Mouse (Mus musculus): ENCODE data around the gene Arhgef17. TPM values are rescaled to one million over a fixed set of nuclear protein-coding genes. Genes with fewer than 3 reads are reported as not detected.
A peak's percentile ranks its signal among the peaks of the same experiment; 100 is the strongest.

The Arhgef17 gene
- polyA plus RNA-seq, 1 experiment from 2014 or later, result 22.5 TPM

DNA sequence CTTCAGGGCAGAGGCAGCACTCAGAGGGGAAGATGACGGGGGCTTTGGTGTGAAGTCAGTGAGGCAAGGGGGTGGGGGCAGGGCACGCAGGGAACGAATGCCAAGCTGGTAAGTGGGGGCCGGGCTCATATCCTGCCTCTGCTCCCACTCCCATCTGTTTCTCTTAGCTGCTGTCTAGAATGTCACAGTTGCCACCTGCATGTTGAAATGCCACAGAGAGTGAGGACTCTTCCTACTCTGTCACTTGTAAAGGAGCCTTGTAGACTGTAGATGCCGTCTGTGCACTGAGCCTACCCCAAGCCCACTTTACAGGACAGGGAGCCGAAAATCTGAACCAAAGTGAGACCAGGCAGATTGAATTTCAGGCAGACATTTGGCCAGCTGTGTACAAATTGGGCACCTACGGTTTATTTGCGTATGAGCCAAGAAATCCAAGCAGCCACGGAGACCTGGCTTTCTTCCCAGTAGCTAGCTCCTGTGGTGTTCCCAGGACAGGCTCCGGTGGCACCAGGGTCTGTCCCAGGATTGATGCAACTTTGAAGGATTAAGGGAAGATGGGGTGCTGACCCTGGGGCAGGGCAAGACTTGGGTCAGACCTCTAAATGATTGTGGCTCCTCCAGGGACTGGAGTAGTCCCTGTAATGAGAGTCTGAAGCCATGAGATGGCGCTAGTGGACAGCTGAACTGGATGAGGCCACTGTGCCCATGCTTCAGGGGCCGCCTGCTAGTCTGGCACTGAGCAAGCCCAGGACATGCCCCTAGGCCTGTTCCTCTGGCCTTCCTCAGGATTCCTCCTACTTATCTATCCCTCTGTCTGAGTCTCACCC lies 11.1 kb upstream of the Arhgef17 start:
- peak; percentile 88 for DNase-seq
- WGBS, result 32% methylated on average over 12 of the region's 12 CpGs
- peak; percentile 89 for TF ChIP-seq CTCF (IDR thresholded peaks at IDR 0.05; ENCODE audit: low read depth)

DNA sequence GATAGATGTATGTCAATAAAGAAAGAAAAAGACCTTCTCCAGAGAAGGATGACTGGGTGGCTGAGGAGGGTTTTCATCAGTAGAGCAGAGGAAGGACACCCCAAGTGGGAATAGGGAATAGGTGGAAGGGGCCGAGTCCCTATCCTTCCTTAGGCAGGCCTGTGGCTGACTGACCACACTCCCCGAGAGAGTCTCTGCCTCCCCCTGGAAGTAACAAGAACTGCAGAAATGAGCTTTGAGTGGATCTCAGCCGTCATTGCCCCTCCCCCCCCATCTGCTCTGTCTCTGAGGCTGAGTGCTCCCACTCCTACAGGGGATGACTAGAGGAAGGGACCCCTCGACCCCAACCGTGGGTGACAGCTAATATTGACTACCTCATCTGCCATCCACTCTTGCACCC lies 9.3 kb upstream of the Arhgef17 start:
- ATAC-seq (ENCODE audit: insufficient read depth) (no peak), DNase-seq (no peak)
- Histone ChIP-seq H3K4me2 (no peak overlapping the region), H3K4me1 (ENCODE audit: insufficient read depth) (peaks cover 7% of the 10 kb centered on the region), H3K27ac (ENCODE audit: low read depth) (no peak overlapping the region), H3K9ac (no peak overlapping the region), H3K9me3 (ENCODE audit: low read depth, low read length) (no peaks in the 10 kb centered on the region), H3K36me3 (ENCODE audit: insufficient read depth) (no peaks in the 10 kb centered on the region), H3K4me3 (ENCODE audit: low read depth, low read length) (no peak overlapping the region), H3K27me3 (ENCODE audit: insufficient read depth, low read length) (no peaks in the 10 kb centered on the region)
- peak; percentile 27; the same call in 1 of the 2 replicates for TF ChIP-seq CTCF (IDR thresholded peaks at IDR 0.05; ENCODE audit: low read depth)
- WGBS, result 28% methylated on average over 5 of the region's 5 CpGs

More for the DNA sequence above, 11.1 kb upstream of the Arhgef17 start:
- Histone ChIP-seq H3K9ac (no peak overlapping the region), H3K36me3 (ENCODE audit: insufficient read depth) (no peaks in the 10 kb centered on the region), H3K9me3 (ENCODE audit: low read depth, low read length) (no peaks in the 10 kb centered on the region), H3K27me3 (ENCODE audit: insufficient read depth, low read length) (no peaks in the 10 kb centered on the region), H3K4me2 (no peak overlapping the region), H3K4me3 (ENCODE audit: low read depth, low read length) (no peak overlapping the region), H3K27ac (ENCODE audit: low read depth) (no peak overlapping the region), H3K4me1 (ENCODE audit: insufficient read depth) (peaks cover 7% of the 10 kb centered on the region)
- ATAC-seq (ENCODE audit: insufficient read depth), result peak; percentile 68

DNA sequence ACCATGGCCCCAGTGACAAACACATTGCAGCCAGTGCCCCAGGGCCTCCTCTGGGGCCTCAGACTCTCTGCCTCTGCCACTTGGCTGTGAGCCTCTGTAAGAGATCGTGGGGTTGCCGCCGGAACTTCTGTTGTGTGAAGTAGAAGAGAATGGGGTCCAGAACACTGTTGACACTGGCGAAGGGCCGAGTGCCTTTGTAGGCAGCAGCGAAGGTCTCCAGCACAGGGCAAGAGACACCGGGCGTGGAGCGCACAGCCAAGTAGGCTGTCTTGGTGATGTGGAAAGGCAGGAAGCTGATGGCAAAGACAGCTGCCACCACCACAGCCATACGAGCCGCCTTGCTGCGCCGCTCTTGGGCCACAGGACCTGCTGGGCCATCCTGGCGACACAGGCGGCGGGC lies 6.2 kb upstream of the Arhgef17 start:
- DNase-seq (no peak), ATAC-seq (ENCODE audit: insufficient read depth) (no peak)
- 76% methylated on average over 16 of the region's 16 CpGs for whole genome bisulfite sequencing

DNA sequence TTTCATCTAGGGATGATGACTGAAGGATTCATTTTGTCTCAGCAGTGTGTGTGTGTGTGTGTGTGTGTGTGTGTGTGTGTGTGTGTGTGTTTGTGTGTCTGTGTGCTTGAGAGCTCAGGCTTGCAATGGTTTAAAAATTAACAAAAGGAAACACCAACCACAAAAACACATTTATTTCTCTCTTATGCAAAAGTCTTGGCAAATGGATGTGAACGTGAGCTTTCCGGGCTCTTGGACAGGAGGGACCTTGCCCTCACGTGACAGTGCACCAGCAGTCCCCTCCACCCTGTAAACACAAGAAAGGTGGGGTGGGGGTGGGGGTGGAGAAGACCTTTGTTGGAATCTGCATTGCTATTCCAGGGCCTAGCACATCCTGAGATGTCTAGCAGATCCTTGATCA lies 5.6 kb upstream of the Arhgef17 start:
- Histone ChIP-seq H3K4me2 (no peak overlapping the region), H3K27me3 (ENCODE audit: insufficient read depth, low read length) (no peaks in the 10 kb centered on the region), H3K9me3 (ENCODE audit: low read depth, low read length) (no peaks in the 10 kb centered on the region), H3K27ac (ENCODE audit: low read depth) (no peak overlapping the region), H3K4me1 (ENCODE audit: insufficient read depth) (no peaks in the 10 kb centered on the region), H3K4me3 (ENCODE audit: low read depth, low read length) (no peak overlapping the region), H3K9ac (no peak overlapping the region), H3K36me3 (ENCODE audit: insufficient read depth) (no peaks in the 10 kb centered on the region)
- TF ChIP-seq CTCF (IDR thresholded peaks at IDR 0.05; ENCODE audit: low read depth), result no peak
- DNase-seq (no peak), ATAC-seq (ENCODE audit: insufficient read depth) (no peak)
- WGBS, result 61% methylated on average over 3 of the region's 3 CpGs

More for the DNA sequence above, 6.2 kb upstream of the Arhgef17 start:
- H3K27me3 ChIP-seq (ENCODE audit: insufficient read depth, low read length), result no peaks in the 10 kb centered on the region
- no peak overlapping the region for H3K9ac ChIP-seq
- H3K4me2 ChIP-seq, result no peak overlapping the region
- H3K27ac ChIP-seq (ENCODE audit: low read depth), result no peak overlapping the region
- peaks cover 4% of the 10 kb centered on the region for H3K4me1 ChIP-seq (ENCODE audit: insufficient read depth)
- no peaks in the 10 kb centered on the region for H3K36me3 ChIP-seq (ENCODE audit: insufficient read depth)
- no peak for TF ChIP-seq CTCF (IDR thresholded peaks at IDR 0.05; ENCODE audit: low read depth)
- H3K4me3 ChIP-seq (ENCODE audit: low read depth, low read length), result no peak overlapping the region
- H3K9me3 ChIP-seq (ENCODE audit: low read depth, low read length), result no peaks in the 10 kb centered on the region

DNA sequence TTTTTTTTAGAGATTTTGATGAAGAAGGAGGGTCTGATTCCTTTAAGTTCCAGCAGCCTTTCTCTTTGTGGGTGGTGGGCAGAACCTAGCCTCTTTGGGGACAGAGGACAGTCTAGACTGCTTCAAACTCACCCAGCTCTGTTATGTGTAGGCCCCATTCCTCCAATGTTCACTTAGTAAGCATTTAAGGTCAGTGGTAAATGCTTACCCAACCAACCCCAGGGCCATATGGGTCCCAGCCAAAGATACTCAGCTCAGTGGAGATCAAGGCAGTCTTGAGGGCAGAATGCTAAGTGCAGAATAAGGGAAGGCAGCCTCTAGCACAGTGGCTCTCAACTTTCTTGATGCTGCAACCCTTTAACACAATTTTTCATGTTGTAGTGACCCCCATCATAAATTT lies 1.6 kb upstream of the Arhgef17 start:
- H3K27ac ChIP-seq (ENCODE audit: low read depth), result no peak overlapping the region
- H3K36me3 ChIP-seq (ENCODE audit: insufficient read depth), result peaks cover 17% of the 10 kb centered on the region
- DNase-seq (no peak), ATAC-seq (ENCODE audit: insufficient read depth) (no peak)
- no peaks in the 10 kb centered on the region for H3K9me3 ChIP-seq (ENCODE audit: low read depth, low read length)
- H3K4me2 ChIP-seq, result peak overlapping the region; percentile 87
- H3K9ac ChIP-seq, result no peak overlapping the region
- H3K4me3 ChIP-seq (ENCODE audit: low read depth, low read length), result no peak overlapping the region
- no peak for TF ChIP-seq CTCF (IDR thresholded peaks at IDR 0.05; ENCODE audit: low read depth)
- H3K27me3 ChIP-seq (ENCODE audit: insufficient read depth, low read length), result no peaks in the 10 kb centered on the region
- H3K4me1 ChIP-seq (ENCODE audit: insufficient read depth), result peaks cover 16% of the 10 kb centered on the region

DNA sequence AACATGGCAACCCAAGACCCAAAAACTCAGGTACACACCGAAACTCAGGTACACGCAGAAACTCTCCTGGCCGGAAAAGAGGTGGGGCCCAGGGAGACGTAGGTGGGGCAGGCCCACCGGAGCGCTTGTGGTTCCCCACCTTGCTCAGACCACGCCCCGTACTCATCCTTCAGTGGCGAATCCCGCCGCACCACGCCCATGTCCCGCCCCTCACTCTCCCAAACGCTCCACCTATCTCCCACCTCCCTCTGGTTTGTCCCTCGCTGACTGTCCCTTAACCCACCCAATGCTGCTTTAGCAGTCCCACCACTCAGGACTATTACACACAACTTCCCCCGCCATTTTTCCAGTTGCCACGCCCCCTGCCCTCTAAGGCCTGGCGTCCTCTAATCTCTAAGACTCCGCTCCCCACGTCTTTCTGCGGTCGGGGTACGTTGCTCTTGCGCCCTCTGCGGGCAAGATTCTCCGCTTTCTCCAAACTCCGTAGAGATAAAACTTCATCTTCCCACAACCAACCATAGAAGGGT lies 637 bp upstream of the Arhgef17 start:
- TF ChIP-seq CTCF (IDR thresholded peaks at IDR 0.05; ENCODE audit: low read depth), result peak; percentile 88
- under 1% methylated on average over 27 of the region's 27 CpGs for WGBS
- no peaks in the 10 kb centered on the region for H3K9me3 ChIP-seq (ENCODE audit: low read depth, low read length)
- H3K4me1 ChIP-seq (ENCODE audit: insufficient read depth), result peaks cover 16% of the 10 kb centered on the region
- peak overlapping the region; percentile 100 for H3K27ac ChIP-seq (ENCODE audit: low read depth)
- DNase-seq (peak; percentile 98), ATAC-seq (ENCODE audit: insufficient read depth) (peak; percentile 87)
- H3K4me2 ChIP-seq, result peak overlapping the region; percentile 87
- peak overlapping the region; percentile 75 for H3K4me3 ChIP-seq (ENCODE audit: low read depth, low read length)
- H3K27me3 ChIP-seq (ENCODE audit: insufficient read depth, low read length), result no peaks in the 10 kb centered on the region
- peak overlapping the region; percentile 97; the same call in 1 of the 2 replicates for H3K9ac ChIP-seq
- peaks cover 22% of the 10 kb centered on the region for H3K36me3 ChIP-seq (ENCODE audit: insufficient read depth)

DNA sequence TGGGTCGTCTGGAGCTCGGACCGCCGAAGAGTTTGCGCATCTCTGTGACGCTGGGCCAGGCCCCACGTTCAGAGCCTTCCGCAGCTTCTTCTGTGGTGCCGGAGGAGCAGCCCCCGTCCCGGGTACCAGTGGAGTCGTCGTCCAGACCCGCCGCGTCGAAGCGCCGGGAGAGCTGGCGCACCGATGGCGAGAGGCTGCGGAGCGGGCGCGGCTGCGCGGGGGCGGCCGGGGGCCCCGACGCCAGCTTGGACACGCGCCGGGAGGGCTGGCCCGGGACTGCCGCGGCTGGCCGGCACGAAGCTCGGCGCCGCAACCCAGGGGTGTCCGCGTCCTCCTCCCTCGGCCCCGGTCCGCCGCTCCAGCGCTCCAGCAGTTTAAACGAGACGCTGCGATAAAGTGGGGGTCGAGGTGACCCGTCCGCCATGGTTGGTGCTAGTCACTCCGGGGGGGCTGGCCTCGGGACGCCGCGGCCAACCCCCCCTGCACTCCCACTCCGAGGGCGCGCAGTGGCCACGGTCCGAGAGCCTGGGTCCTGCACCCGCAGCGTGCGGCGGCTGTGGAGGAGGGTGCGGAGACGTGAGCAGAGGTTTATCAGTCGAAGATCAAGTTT lies 486 bp downstream of the Arhgef17 start:
- H3K27ac ChIP-seq (ENCODE audit: low read depth), result peak overlapping the region; percentile 100
- TF ChIP-seq CTCF (IDR thresholded peaks at IDR 0.05; ENCODE audit: low read depth), result no peak
- peak; percentile 42 for DNase-seq
- peaks cover 16% of the 10 kb centered on the region for H3K4me1 ChIP-seq (ENCODE audit: insufficient read depth)
- peak overlapping the region; percentile 75 for H3K4me3 ChIP-seq (ENCODE audit: low read depth, low read length)
- no peaks in the 10 kb centered on the region for H3K9me3 ChIP-seq (ENCODE audit: low read depth, low read length)
- peak overlapping the region; percentile 97 for H3K9ac ChIP-seq
- H3K27me3 ChIP-seq (ENCODE audit: insufficient read depth, low read length), result no peaks in the 10 kb centered on the region
- H3K4me2 ChIP-seq, result peak overlapping the region; percentile 87
- peaks cover 22% of the 10 kb centered on the region for H3K36me3 ChIP-seq (ENCODE audit: insufficient read depth)
- ATAC-seq (ENCODE audit: insufficient read depth), result peak; percentile 1
- under 1% methylated on average over 72 of the region's 73 CpGs for WGBS
